Mouse (Mus musculus) kidney, adult 2 months (tissue): ENCODE results near the gene Lmna.

Source experiments
- CTCF ChIP-seq: fragments of 200-500 bp; conservative IDR thresholded peaks from 2 replicates; pipeline ENCODE4 v1.5.1; 2011; ENCODE audit warnings: low read depth, mild to moderate bottlenecking, control low read depth, low read length, moderate library complexity, mixed read lengths; ENCODE audit not compliant: insufficient read depth, insufficient read length
- POLR2A ChIP-seq: fragments of 200-500 bp; IDR thresholded peaks from one replicate; pipeline ENCODE4 v1.6.1; 2011; ENCODE audit warnings: low read depth, low read length, control low read depth

GRCm38 (mm10) chr3:88439582-88439981 lies 70.2 kb downstream of the Lmna start:
- TF ChIP-seq CTCF: no peak
- TF ChIP-seq POLR2A: no peak
